Mouse (Mus musculus) heart, postnatal 36 days (tissue): ENCODE measurements at regions not wholly inside any gene's neighbourhood (a gene's known extent, or its start where the extent isn't known, plus 50 kb on each side); places are given as distances from the start of the nearest gene placed in this dataset.

Experiments used
- DNase-seq, 2 experiments: peaks; one replicate each; pipeline ENCODE4 v3.0.0; 2021 to 2022
- intact Hi-C: fragments of 180-260 bp; cut with DNase I; formaldehyde crosslinking; loops from one replicate; pipeline ENCODE4 v1.15.1; 2025

DNA sequence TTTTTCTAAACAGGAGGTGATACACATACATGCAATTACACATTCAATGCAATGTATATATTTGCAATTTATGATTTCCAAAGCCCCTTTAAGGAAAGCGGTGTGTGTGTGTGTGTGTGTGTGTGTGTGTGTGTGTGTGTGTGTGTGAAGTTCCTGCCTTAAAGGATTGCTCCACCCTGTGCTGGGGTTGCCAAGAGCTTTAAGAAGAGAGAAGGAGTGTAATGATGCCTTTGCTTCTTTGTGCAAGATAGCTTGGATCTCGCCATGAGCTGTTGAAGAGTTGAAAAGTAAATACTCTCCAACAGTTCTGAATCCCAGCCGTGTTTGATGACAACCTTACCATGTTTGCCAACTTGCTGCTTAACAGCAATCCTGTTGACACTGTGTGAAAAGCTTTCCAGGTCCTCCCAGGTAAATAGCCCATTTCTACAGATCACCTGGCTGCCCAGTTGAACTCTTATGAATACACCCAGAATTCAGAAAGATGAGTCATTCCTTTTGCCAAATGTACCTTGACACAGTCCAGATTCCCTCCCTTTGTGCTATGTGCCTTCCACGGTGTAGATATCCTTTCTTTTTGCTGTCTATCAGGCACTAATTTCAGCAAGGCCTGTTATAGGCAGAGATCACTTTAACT, 216.3 kb downstream of the Ikzf2 start:
- intact Hi-C loops = no loop called here
- DNase-seq = no peak

DNA sequence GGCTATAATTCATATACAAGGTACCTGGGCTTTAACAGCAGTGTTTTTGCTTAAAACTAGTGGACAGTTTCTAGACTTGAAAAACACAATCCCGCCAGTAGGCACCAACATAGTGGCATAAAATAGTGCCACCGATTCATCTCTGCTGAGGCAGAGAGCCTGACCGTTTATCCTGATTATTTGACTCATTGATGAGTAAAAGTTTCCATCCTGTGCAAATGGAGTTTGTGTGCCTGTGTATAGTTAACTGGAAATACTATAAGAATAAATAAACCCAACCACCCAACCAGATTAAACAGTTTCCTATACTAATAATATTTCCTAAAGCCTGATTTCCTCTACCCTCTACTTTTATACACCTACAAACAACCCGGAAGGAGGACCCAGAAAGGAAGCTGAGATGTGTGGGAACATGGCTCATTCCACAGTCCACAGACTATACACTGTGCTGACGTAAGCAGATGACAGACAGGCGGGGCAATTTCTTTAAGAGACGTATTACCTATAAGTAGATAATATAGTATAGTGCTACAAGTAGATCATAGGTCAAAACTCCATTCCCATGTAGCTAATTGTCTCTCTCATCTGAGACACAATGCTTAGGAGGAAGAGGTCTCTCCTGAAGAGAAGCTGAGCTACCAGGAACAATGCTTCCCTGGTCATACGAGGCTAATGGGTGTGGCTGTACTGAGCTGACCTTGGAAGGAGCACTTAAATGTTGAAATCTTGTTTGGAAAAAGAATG, 217.7 kb downstream of the Ikzf2 start:
- intact Hi-C loops = no loop called here
- DNase-seq = no peak

DNA sequence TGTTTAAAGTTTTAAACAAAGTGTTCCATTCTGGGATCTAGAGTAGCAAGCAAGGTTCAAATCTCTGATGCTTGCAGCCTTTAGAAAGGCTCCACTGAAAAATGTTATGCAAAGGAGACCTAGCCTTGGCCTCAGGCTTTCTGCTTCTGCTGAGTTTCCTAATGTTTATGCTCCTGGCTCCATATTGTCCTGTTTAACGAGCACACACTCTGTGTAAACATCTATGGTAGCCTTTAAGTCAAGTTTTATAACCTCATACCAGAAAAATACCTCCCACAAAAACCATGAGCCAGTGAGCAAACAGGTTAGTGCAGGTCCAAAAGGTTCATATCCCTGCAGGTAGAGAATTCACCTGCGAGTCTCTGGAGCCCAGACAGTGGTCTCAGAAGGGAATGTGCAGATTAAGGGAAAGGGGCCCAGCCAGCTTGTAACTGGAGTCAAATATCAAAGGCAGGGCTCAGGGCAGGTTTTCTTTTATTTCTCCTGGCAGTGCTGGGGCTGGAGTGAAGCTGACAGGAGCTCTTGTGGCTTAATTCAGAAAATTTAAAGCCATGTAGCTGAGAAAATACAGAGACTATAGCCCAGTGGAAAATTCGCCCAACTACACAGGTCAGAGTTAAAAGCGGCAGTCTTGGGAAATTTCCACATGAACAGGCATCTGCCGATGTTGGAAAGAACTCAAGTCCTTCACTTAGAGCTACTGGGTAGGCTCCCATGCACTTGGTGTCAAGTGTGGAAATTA, 220.3 kb downstream of the Ikzf2 start:
- intact Hi-C loops = no loop called here
- no peak for DNase-seq

DNA sequence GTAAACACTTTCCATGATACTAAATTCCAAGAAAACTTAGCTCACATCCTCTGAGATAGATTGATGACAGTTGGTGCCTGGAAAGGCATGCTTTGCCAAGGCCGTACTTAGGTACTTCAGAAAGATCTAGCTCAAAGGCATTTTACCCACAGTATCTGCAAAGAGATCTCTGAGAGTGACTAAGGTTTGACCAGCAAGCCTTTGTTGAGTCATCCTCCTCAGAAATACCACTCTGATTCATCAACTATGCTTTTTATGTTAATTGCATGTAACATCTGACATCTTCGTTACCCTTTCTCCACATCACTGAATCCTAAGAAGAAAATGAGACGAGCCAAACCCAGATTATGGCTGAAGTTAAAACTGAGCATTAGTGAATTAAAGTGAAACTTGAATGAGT, 225.9 kb downstream of the Ikzf2 start:
- intact Hi-C loops = no loop called here
- DNase-seq = no peak

DNA sequence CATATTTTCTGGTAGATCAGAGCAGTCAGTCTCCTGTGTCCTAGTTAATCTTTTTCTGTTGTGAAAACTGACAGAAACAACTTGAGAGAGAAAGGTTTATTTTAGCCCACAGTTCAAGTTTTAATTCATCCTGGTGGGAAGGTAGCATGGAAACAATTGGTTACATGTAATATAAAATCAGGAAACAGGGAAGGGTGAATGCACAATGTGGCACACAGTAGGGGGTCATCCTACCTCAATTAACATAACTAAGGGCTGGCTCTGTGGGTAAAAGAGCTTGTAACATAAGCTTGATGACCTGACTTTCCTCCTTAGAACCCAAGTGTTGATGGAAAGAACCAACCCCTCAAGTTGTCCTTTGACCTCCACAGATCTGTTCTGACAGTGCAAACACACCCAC, 227.1 kb downstream of the Ikzf2 start:
- no peak for DNase-seq
- intact Hi-C loops = no loop called here

DNA sequence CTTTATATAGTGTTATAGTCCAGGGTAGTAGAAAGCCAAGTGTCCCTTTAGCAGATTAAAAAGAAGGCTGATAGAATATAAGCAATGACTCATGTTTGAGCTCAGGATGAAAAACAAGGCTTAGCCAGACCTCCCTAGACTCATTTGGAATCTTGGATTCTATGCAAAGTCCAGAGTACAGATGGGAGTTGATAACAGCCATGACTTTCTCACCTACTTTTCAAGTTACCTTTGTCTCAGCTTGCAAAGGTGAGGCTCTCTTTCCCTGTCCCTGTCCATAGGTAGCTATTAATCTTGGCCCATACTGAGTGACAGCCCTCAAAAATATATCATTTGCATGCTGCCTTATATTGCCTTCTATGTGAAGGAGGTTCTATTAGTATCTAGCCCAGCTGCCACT, 229.6 kb downstream of the Ikzf2 start:
- intact Hi-C loops = no loop called here
- no peak for DNase-seq

DNA sequence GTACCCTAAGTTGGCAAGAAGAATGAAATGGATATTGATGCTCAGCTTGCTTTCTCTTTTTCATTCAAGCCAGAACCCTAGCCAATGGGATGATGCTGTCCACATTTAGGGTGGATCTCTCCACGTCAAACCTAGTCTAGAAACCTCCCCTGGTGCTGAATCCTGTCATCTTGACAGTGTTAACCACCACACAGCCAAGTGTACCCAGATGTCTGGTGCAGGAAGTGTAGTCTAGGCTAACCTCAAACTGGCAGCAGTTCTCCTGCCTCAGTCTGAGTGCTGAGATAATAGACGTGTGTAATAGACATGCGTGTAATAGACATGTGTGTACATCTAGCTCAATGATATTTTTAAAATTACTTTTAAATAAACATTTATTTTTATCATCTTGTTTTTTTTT, 233.1 kb downstream of the Ikzf2 start:
- no peak for DNase-seq
- intact Hi-C loops = no loop called here

DNA sequence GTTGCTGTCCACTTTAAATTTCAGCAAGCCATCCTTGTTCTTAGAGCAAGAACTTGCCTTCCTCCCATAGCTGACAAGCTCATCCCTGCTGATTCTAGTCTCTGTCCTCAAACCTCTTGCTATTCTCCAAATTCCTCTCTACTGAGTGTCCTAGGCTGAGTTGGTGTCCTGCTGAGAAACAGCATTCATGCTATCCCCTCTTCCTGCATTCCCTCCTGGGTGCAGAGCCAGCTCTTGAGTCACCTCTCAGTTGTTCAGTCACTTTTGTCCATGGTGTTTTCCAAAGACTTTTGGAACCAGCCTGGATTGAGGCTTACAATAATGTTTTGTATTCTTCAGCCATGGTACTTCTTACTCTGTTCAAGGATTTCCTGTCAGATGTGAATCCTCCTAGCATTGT, 234.1 kb downstream of the Ikzf2 start:
- DNase-seq = no peak
- intact Hi-C loops = no loop called here

DNA sequence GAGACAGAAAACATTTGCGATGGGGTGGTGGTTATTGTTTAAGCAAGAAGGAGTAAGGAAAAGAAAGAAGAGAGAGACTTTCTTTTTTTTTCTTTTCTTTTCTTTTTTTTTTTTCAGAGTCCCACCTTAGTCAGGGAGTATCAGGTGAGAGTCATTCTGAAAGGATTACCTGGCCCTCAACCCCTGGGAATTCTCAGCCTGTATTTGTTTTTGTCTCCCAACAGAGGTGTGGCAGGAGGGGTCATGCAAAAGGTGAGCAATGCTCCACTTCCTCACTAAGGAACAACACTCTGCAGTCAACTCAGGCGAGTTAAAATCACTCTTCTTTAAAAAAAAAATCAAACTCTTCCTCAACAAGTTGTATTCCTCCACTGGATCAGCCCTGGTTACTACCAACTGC, 236.6 kb downstream of the Ikzf2 start:
- intact Hi-C loops = no loop called here
- DNase-seq = no peak

DNA sequence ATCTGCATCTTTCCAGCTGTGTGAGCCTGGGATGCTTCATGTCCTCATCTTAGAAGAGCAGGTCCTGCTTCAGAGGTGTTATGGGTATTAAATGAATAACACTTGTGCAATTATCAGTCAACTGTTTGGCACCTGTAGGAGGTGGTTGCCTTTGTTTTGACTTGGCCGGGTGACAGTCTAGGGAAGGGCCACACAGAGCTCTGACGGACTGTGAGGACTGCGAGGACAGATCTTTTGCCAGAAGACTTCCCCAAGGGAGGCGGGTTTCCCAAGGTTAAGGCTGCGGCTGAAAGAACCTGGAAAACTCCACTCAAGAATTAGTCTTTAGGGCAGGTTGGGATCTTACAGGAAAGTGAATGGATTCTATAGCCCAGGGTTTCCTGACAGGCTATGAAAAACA, 239.8 kb downstream of the Ikzf2 start:
- DNase-seq = no peak
- intact Hi-C loops = no loop called here

DNA sequence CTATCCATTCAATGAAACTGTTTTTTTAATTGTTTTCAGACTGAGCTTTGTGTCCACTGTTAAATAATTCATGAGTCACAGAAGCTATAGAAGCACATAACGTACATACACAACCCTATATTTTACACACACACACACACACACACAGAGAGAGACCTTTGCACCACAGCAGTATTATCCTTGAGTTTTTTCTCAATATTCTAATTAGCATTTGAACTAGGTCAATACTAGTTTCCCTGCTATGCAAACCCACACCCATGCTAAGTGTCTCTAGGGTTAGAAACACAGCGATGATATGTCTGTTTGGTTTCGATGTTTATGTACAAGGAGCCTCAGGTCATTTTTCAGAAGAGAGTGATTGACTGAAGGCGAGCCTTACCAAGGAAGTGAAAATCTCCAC, 242.3 kb downstream of the Ikzf2 start:
- intact Hi-C loops = no loop called here

DNA sequence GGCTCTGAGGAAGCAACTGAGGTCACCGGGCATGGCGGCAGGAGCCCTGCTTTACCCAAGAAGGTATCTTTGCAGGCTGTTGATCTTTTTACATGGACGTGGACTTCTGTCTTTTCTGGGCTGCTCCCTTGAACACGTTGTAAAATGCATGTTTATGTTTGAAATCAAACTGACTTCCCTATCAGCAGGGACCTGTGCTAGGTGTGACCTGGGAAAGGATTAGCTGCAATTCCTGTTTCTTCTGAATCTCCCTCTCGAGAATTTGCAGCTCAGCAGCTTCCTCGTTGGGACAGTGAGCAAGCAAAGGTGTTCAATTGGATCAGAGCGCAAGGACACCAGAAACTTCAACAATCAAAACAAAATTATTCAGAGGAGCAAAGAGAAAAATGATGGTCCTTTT, 243.6 kb downstream of the Ikzf2 start:
- DNase-seq = no peak
- intact Hi-C loops = no loop called here

More for the DNA sequence above, 242.3 kb downstream of the Ikzf2 start:
- DNase-seq = no peak

DNA sequence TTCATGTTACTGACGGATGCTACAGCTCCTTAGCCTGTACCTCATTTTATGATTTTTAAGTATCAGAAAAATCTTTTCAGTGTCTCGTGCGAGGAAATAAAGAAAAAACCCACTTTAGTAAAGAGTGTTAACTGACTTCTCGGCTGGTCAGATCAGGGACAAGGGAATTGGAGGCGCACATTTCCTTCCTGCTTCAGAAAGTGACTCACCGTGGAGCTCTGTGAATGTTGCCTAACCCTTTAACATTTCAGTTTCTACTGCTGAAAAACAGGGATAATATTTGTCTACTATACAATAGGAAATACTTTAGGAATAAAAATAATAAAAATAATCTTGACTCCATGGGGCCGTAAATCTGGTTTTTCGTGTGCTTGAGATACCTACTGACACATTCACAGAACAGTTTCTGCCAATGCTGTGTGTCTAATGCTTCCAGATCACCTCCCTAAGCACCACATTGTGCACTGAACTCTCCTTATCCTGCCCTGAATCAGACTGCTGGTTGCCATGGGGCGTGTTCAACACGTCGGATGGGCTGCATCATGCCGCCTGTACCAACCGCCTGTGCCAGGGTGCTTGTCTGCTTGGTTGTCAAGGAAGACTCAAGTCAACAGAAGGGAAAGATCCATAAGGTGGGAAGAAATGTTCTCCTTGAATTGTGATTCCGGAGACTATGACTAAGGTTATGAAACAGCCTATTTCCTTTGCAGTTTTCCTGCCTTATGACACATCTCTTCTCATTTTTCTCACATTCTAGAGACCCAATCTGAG, 246.3 kb downstream of the Ikzf2 start:
- no peak for DNase-seq
- intact Hi-C loops = no loop called here

DNA sequence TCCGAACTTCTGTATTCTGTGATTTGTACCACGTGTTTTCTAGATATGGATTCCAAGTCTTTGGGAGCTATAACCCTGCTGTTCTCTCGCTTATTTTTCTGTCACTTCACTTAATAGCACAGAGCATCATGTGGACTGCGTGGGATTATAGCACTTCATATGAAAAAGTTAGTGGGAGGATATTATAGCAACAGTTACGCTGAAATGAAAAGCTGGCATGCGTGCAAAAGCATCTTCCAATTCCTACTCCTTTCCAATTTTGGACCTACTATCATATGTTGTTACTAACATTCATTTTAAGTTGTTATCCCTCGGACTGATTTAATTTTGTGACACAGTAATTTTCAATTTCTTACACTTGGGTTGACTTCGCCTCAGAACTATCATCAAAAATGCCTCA, 250.0 kb downstream of the Ikzf2 start:
- DNase-seq = no peak
- intact Hi-C loops = no loop called here

DNA sequence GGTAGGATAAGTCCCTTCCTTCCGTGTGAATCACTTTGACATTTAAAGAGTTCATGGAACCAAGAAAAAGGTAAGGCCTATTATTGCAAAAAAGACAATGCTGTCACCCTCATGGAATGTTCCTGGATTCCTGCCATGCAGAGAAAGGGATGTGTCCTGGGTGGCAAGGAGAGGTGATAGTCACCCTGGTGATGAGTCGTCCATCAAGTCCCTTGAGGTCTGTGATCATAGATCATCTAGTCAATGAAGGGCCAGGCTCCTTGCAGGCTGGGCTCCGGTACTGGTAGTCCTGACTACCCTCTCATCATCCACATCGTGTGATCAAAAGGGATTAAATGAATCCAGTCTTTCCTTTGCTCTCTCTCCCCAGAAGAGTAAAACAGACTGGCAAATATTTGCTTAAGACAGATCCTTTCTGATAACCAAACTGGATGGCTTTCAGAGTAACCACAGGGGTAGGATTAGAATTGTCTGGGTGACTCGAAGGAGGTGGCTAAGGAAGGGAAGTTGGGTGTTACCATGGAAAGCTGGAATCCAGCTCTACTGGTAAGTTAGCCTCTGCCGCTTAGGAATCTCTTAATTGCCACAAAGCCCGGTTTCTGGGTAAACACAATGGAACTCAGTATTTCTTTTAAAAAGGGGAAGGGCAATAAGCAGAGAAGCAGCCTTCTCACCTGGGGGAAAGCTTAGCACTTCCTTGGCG, 253.2 kb downstream of the Ikzf2 start:
- intact Hi-C loops = no loop called here
- no peak for DNase-seq

DNA sequence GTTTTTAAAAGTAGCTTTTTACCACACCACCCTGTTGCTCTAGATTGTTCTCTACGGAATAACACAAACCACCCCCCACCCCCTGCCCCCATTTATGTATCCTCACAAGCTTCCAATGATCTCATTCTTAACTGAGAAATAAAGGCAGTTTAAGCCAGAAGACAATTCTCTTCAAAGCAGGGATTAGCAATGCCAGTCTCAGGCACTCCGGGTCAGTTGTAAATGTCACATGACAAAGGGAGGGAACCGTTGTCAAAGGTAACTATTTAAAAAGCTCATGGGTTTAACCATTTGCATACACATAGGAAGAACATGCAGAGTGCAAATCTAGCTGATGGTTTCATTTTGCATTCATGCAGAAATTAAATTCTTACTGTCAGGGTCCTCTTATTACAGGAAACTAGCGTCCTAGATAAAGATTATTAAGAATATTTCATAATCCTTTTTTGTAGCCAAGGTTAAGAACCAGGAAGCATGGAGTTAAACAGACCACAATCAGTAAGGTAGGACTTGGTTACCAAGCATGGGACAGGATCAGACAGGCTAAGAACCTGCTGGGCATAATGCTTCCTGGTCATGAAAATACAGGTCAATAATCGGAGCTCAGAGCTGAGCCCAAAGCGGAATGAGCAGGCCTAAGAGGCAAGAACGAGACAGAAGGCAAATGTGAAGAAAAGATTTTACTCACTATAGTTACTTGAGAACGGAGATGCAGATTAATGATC, 256.2 kb downstream of the Ikzf2 start:
- DNase-seq = no peak
- intact Hi-C loops = no loop called here

DNA sequence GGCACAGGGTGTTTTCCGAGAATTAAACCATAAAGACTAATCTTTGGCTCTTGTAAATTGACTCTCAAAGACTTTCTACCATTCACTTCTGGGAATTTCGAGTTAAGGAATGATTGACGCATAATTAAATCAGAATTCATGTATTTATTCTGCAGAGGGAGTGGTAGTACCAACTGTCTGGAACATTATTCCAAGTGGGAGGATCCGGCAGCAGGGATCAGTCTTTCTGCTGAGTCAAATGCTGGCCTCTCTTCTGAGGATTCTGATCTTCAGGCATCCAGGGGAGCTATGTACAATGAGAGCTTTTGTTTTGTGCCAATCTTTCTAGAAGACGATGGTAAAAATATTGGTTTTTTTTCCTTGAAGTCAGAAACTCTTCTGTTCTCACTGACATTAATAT, 257.4 kb downstream of the Ikzf2 start:
- DNase-seq = no peak
- intact Hi-C loops = no loop called here

DNA sequence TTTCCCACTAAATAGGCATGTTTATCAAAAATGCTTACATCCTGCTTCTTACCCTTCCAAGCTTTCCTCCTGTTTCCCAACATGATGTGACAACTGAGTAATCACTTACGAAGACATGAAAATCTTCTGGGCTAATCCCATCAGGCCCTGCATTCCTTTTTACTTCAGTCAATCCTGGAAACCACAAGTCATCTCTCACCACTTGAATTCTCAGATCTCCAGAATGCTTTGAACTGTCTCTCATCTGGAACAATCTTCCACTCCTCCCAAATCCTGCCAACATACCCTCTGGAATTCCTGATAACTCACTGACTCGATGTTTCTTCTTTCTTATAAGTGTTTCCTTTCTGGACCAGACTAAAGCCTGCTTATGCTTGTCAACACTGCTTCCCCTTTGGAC, 289.4 kb downstream of the Ikzf2 start:
- intact Hi-C loops = no loop called here
- DNase-seq = no peak

DNA sequence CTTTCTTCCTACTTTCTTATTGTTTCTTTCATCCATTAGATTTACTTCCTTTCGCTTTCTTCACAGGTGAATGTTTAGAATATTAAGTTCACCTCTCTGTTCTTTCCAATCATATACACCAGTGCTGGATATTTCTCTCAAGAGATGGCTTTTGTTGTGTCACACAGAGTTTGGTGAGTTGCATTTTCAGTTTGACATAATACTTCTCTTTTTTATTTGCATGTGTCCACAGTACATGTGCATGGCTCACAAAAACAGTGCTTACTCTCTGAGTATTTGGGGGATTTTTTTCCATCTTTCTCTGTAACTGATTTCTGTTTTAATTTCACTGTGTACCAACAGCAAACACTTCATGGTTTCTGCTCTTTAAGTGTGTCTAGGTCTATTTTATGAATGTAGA, 274.5 kb upstream of the Erbb4 start:
- intact Hi-C loops = no loop called here

DNA sequence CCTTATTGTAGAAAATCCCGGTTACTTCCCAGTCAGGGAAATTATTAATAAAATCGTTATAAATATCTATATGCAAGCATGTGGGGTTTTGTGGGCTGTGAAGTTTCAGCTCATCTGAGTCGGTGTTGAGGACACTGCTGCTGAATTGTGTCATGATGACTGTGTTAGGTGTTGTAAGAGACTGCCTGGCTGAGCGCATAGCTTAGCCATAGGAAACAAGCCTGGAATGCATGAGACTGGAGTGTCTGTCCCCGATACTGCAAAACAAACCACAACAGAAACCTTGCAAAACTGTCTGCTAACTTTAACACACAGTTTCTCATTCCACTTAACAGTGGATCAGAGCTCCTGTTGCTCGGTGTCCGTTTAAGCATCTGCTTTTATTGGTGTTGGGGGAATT, 271.9 kb upstream of the Erbb4 start:
- DNase-seq = no peak
- intact Hi-C loops = no loop called here

More for the DNA sequence above, 274.5 kb upstream of the Erbb4 start:
- no peak for DNase-seq
